Mouse (Mus musculus): ENCODE results near the gene Rnf207.

- no peak for TF ChIP-seq POLR2A (IDR thresholded peaks at IDR 0.05; ENCODE audit: control insufficient read depth, extremely low read depth, insufficient read depth, low read length, poor library complexity)
- TF ChIP-seq CTCF (IDR thresholded peaks at IDR 0.05; ENCODE audit: borderline replicate concordance, control insufficient read depth, extremely low read depth, insufficient read depth, low read length, poor library complexity): no peak
Observed at GRCm38 (mm10) chr4:152333587-152333986, 14.8 kb upstream of the Rnf207 start.
